Mouse (Mus musculus) 416B (cell line): ENCODE results near the gene Rpl37.

Source experiments
- DNase-seq: peaks from one replicate; pipeline ENCODE4 v3.0.0; 2011; ENCODE audit warnings: low read depth

Rpl37 gene

GRCm38 (mm10) chr15:5116270-5117030, at the start of gene Rpl37:
TSS of gene Rpl37 (plus strand) at chr15:5116645.
- peak; percentile 98 for DNase-seq

DNA sequence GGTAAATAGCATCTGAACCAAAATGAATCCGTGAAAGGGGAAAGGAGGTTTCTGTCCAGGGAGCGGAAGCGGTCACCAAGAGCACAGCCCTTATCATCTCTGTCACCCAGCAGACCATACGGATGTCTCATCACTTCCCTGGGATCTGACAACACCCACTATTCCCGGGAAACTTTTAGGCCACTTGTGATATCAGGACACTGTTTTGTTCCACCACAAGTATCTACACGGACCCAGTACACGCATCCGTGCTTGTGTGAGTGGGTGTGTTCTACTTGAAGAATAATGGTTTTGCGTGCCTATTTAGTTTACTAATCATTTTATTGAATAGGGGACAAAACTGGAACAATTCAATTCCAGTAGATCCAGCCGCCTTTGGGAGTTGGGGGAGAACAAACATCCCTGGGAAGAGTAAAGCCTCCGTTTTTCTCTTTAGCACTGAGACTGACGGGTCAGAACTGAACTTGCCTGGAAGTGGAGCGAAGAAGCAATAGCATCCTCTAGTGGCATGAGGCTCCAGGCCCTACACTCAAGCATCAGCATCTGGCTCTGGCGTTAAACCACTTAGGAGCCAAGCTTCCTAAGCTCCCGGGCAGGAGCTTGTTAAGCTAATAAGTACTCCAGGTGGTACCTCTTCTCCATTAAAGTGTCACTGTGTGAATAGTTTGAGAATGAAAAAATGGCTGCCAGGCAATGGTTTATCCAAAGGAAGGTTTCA, 47.5 kb upstream of the Rpl37 start:
- peak; percentile 23 for DNase-seq

DNA sequence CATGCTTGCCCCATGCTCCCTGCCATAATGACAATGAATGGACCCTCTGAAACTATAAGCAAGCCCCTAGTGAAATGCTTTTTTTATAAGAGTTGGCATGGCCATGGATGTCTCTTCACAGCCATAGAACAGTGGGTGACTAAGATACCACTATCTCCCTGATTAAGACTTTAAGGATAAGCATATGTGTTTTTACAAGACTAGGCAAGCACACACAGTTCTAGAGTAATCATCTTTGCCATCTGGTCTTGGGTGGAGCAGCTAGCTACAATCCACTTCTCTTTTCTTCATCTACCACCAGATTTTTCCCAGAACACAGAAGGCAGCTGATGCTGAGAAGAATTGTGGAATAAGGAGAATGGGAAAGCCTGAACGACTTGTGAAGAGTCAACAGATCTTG, 35.2 kb upstream of the Rpl37 start:
- DNase-seq = no peak

DNA sequence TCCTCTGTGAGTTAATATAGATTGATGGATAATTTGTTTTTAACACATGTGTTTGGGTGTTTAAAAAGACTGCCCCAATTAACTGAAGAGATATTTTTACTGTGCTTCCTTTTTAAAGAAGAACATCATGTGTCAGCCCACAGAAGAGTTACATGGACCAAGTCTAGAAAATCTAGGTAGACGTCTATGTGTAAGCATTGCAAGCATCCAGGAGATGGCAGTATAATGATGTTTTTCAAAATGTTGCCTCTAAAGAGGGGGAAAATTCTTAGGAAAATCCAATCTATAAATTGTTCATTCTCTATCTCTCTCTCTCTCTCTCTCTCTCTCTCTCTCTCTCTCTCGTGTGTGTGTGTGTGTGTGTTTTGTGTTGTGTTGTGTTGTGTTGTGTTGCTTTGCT, 30.3 kb upstream of the Rpl37 start:
- peak; percentile 62 for DNase-seq

GRCm38 (mm10) chr15:5088850-5089608, 27.4 kb upstream of the Rpl37 start:
- peak; percentile 73 for DNase-seq

- no peak for DNase-seq
Observed at GRCm38 (mm10) chr15:5090131-5090530, 26.3 kb upstream of the Rpl37 start.

DNA sequence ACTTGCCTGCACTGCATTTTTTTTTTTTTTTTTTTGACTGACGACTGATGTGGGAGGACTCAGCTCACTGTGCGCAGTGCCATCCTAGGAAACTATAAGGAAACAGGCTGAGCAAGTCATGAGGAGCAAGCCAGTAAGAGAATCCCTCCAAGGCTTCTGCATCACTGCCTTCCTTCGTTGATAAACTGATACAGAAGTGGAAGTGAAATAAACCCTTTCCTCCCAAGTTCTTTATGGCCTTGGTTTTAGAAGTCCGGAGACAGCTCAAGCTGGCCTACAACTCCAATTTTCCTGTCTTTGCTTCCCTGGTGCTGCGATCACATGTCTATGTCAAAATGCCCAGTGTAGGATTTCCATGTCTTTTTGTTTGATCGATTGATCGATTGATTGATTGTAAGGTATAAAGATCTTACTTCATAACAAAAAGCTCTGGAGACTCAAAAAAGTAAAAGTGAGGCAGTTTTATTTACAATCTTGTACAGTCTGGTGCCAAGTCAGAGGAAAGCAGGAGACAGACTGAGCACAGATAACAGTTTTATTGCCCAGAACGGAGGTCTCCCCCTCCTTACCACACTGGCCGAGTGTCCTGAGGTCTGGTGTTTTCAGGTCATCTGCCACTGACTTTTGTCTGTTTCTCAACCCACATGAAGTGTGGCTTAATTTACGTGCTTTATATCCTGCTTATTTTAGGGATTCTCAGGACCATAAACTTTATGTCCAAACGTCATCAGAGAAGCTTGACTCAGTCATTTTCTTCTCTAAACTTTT, 20.7 kb upstream of the Rpl37 start:
- DNase-seq = no peak

GRCm38 (mm10) chr15:5097376-5097775, 19.1 kb upstream of the Rpl37 start:
- DNase-seq = no peak

GRCm38 (mm10) chr15:5102312-5102711, 14.1 kb upstream of the Rpl37 start:
- no peak for DNase-seq

GRCm38 (mm10) chr15:5105891-5106290, 10.6 kb upstream of the Rpl37 start:
- DNase-seq = no peak

DNA sequence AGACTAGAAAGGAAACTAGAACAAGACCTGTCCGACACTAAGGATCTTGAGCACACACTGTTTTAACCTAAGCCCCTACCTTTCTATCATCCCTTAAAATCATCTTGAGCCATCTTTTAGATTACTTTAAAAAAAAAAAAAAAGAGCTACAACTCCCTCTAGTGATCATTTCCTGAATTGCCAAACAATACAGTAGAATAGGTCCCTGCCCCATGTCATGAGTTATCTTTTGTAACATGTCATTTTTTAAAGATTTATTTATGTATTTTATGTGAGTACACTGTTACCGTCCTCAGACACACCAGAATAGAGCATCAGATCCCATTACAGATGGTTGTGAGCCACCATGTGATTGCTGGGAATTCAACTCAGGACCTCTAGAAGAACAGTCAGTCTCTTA, 10.2 kb upstream of the Rpl37 start:
- peak; percentile 70 for DNase-seq

GRCm38 (mm10) chr15:5107686-5108654, 8.5 kb upstream of the Rpl37 start, which contains the start of gene Card6:
TSS of gene Card6 (minus strand) at chr15:5108539.
- peak; percentile 65 for DNase-seq

DNA sequence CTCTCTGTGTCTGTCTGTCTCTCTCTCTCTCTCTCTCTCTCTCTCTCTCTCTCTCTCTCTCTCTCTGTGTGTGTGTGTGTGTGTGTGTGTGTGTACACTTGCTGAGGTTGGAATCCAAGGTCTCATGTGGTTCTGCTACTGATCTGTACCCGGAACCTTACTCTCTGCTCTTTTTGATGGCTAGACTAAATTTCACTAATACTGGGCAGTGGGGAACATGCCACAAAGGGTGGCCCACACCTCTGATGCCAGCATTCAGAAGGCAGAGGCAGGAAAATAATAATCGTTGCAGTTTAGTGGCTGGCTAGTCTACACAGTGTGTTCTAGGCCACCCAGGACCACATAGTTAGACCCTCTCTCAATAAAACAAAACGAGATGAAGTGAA, 7.8 kb upstream of the Rpl37 start:
- no peak for DNase-seq

DNA sequence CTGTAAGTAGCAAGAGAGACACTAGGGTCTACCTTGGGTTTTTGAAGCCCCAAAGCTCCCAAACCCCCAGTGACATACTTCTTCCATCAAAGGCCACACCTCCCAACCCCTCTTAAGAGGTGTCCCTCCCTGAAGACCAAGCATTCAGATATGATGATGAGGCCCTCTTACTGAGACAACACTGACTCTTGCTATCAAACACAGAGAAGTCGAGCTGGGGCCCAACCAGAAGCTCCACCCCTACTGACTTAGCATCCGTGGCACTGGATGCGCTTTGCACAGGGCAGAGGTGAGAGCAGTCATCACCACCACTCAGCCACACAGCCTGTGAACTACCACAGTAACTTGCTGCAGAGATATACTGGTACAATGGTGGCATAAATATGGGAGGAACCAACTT, 3.8 kb upstream of the Rpl37 start:
- no peak for DNase-seq

GRCm38 (mm10) chr15:5115173-5115572, 1.3 kb upstream of the Rpl37 start:
- no peak for DNase-seq

DNA sequence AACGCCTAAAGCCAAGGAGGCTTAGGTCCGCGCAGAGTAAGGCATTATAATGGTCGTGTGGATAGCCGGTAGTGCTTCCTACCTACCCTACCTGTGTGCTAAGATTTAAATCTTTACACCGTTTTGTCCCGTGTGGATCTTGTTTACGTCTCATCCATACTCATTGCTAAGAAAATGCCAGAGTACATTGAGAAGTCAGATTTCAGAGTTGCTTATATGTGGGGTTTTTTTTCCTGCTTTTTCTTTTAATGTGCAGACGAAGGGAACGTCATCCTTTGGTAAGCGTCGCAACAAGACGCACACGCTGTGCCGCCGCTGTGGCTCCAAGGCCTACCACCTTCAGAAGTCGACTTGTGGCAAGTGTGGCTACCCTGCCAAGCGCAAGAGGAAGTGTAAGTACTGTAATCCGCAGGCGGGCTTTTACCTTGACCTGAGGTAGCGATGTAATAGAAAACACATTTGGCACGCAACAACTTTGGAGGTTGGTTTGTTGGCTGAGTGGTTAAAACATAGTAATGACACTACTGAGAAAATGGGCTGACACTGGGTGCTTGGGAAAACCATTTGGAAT, 671 bp downstream of the Rpl37 start:
- DNase-seq = peak; percentile 41

DNA sequence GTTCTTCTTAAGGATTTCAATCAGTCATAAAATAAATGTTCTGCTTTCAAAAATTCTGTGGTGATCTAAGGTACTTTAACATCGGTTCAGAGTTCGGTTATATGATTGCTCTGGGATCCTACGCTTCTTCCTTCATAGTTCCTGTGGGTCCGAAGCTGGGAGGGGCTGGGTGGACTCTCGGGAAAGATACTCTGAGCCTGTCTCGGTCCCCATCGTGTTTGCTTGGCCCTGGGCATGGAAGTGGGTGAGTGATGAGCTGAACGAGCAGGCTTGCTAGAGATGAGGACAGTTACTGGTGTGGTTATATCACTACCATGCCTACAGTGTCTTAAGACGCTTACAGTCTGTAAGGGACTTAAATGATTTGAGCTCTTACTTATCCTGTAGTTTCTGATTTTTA, 2.2 kb downstream of the Rpl37 start:
- DNase-seq = no peak

DNA sequence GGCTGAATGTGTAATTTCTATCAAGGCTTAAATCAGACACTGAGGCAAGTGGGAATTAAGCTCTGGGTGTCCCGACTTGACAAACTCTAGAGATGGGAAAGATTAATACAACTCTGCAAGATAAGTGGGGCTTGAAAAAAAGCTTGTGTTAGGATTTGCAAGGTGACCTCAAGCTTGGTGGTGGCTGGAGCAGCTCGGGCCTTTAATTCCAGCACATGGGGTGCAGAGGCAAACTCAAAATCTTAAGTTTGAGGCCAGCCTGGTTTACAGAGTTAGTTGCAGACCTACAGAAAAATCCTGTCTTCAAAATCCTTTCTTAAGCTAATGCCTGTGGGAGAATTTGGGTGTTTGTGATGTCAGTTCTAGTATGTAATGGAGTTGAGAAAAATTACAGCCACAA, 2.7 kb downstream of the Rpl37 start:
- DNase-seq = no peak

GRCm38 (mm10) chr15:5119707-5120106, 3.3 kb downstream of the Rpl37 start:
- DNase-seq = peak; percentile 56

DNA sequence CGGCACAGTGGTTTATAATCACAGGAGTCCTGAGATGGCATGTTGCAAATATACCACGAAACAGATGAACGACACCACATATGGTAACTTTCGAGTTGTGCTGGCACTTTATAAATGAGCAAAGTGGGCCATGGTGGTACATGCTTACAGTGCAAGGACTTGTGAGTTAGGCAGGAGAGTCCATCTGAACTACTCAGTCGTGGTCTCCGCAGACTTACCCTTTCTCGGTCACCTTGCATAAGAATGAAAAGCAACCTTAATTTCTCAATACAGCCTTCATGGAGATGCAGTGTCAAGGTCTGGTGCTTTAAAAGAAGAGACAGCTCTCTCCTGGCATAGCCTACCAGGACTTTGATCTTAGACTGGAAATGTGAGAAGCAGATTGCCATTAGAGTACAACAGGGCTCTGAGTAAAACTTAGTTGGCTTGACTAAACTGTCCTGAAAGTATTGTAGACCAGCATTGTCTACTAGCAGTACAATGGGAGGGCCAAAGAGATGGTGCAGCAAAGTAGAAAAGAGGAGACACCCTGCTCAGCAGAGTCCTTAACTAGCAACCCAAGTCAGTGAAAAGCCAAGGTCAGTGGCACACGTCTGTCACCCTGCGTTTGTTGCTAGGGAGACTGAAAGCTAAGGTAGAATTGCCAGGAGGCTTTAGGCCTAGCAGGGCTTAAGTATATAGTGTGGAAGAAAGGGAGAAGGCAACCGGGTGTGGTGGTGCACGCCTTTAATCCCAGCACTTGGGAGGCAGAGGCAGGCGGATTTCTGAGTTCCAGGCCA, 5.3 kb downstream of the Rpl37 start:
- no peak for DNase-seq
